Mouse (Mus musculus): Measurements from ENCODE around the gene Fam126a. TPM values are rescaled to one million over a fixed set of nuclear protein-coding genes. Genes with fewer than 3 reads are reported as not detected.
A peak's percentile ranks its signal among the peaks of the same experiment; 100 is the strongest.

Gene Fam126a
- polyA plus RNA-seq, 1 experiment from 2014 or later: 31.2 TPM

DNA sequence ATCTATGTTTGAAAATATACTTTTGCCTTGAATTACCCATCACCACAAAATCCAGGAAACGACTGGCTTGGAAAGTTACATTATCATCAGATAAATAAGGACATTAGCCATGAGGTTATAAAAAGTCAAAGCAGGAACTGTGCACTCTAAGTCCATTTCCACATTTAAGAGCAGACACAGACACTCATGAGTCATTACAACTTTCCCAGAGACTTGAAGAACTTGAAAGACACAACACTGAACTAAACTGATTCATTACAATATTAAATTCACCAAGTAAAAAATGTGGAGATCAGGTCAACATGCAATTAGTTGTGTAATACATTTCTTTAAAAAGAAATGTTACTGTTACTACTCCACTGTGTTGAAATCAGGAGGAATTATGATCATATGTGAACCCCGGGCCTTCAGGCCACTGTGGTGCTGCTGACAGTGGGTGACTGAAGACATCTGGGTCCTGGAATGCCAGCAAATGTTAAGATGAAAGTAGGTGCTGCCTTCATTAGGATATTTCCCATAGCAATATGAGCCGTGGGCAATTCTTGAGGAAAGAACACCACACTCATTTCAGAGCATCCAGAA lies 55.4 kb downstream of the Fam126a start:
- H3K9ac ChIP-seq: no peak overlapping the region
- 89% methylated on average over 3 of the region's 3 CpGs for whole genome bisulfite sequencing
- ATAC-seq (ENCODE audit: low FRiP score, low read depth): no peak
- no peaks in the 10 kb centered on the region for H3K4me1 ChIP-seq (replicated peaks)
- no peaks in the 10 kb centered on the region for H3K27me3 ChIP-seq
- H3K36me3 ChIP-seq: peaks cover 14% of the 10 kb centered on the region
- no peak overlapping the region for H3K27ac ChIP-seq (replicated peaks)
- H3K4me3 ChIP-seq: no peak overlapping the region
- no peaks in the 10 kb centered on the region for H3K9me3 ChIP-seq
- H3K4me2 ChIP-seq: no peak overlapping the region

DNA sequence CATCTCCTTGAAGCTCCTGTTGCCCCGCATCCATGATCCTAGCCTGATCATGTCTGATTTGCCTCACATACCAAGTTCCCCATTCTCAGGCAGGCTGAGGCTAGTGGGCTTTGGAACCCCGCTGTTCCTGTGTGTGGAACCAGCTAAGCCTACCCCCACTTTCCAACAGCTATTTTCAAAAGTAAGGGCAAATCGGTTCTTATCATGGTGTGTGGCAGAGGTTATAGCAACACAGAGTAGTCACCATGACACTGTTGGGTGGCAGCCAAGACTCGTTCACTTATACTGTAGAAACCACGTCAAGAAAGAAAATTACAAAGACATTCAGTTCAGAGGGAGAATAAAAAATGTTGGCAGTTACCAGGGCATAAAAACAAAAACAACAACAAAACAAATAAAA lies 62.8 kb downstream of the Fam126a start:
- H3K9ac ChIP-seq: no peak overlapping the region
- H3K9me3 ChIP-seq: no peaks in the 10 kb centered on the region
- 42% methylated on average over 5 of the region's 5 CpGs for WGBS
- peak overlapping the region; percentile 65 for H3K27ac ChIP-seq (replicated peaks)
- H3K27me3 ChIP-seq: no peaks in the 10 kb centered on the region
- ATAC-seq (ENCODE audit: low FRiP score, low read depth): no peak
- H3K36me3 ChIP-seq: no peaks in the 10 kb centered on the region
- peaks cover 7% of the 10 kb centered on the region for H3K4me1 ChIP-seq (replicated peaks)
- no peak overlapping the region for H3K4me2 ChIP-seq
- H3K4me3 ChIP-seq: no peak overlapping the region

DNA sequence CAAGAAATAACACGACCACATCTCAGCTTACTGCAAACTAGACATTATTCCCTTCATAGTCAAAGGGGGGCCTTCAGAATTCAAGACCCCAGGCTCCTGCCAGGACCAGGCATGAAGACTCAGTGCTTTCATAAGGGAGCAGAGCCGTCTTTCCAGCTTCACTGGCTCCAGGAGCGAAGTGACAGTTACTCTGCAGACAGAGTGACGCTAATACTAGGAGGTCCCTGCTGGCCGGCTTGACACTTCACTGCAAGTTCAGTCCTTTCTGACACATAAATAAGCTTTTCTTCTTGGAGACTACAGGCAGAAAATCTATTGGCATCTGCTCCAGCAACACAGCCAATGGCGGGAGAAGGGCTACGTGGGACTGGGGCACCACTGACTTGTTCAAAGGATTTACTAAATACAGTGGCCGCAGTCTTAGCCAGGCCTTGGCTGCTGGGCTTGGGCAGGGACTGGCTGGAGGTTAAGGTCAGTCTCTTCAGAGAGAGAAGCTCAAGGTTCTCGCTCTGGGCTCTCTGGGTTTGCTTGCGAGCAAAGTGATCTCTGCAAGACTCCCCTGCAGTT lies 65.8 kb downstream of the Fam126a start:
- ATAC-seq (ENCODE audit: low FRiP score, low read depth): no peak
- H3K9ac ChIP-seq: no peak overlapping the region
- no peaks in the 10 kb centered on the region for H3K9me3 ChIP-seq
- no peaks in the 10 kb centered on the region for H3K27me3 ChIP-seq
- H3K4me1 ChIP-seq (replicated peaks): peaks cover 7% of the 10 kb centered on the region
- H3K36me3 ChIP-seq: no peaks in the 10 kb centered on the region
- WGBS: 71% methylated on average over 10 of the region's 10 CpGs
- H3K27ac ChIP-seq (replicated peaks): no peak overlapping the region
- H3K4me3 ChIP-seq: no peak overlapping the region
- H3K4me2 ChIP-seq: no peak overlapping the region

- H3K27me3 ChIP-seq: no peaks in the 10 kb centered on the region
- H3K9me3 ChIP-seq: no peaks in the 10 kb centered on the region
- H3K4me2 ChIP-seq: no peak overlapping the region
- 91% methylated on average over 5 of the region's 5 CpGs for WGBS
- no peaks in the 10 kb centered on the region for H3K4me1 ChIP-seq (replicated peaks)
- H3K27ac ChIP-seq (replicated peaks): no peak overlapping the region
- H3K36me3 ChIP-seq: no peaks in the 10 kb centered on the region
- H3K4me3 ChIP-seq: no peak overlapping the region
- no peak overlapping the region for H3K9ac ChIP-seq
- no peak for ATAC-seq (ENCODE audit: low FRiP score, low read depth)
Measured at GRCm38 (mm10) chr5:23953047-23953446, 77.4 kb downstream of the Fam126a start.

DNA sequence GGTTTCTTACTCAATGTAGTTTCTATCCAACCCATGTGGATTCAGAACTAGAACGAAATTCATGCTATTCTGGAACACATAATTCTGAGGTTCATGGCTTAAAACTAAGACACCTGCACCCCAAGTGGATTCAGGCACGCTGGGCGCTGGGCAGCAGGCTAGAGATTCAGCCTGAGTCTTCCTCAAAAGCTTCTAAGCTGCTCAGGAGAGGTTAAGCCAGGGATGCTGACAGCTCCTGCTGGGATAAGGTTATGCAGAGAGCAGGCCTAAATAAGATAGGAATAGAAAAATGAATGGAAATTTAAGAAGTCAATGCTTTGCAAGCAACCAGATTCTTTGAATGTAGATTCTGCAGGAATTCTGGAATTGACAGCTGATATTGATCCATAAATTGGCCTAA lies 82.4 kb downstream of the Fam126a start:
- H3K27me3 ChIP-seq: no peaks in the 10 kb centered on the region
- no peaks in the 10 kb centered on the region for H3K36me3 ChIP-seq
- H3K4me3 ChIP-seq: no peak overlapping the region
- H3K4me1 ChIP-seq (replicated peaks): no peaks in the 10 kb centered on the region
- no peak overlapping the region for H3K4me2 ChIP-seq
- H3K9me3 ChIP-seq: no peaks in the 10 kb centered on the region
- H3K27ac ChIP-seq (replicated peaks): no peak overlapping the region
- no peak overlapping the region for H3K9ac ChIP-seq
- WGBS: 37% methylated on average over 3 of the region's 3 CpGs
- no peak for ATAC-seq (ENCODE audit: low FRiP score, low read depth)

GRCm38 (mm10) chr5:23945056-23945455 lies 85.4 kb downstream of the Fam126a start:
- no peaks in the 10 kb centered on the region for H3K36me3 ChIP-seq
- H3K27ac ChIP-seq (replicated peaks): no peak overlapping the region
- no peak overlapping the region for H3K4me3 ChIP-seq
- no peak overlapping the region for H3K9ac ChIP-seq
- 5% methylated on average over 1 of the region's 1 CpGs for WGBS
- H3K4me2 ChIP-seq: no peak overlapping the region
- no peaks in the 10 kb centered on the region for H3K4me1 ChIP-seq (replicated peaks)
- no peaks in the 10 kb centered on the region for H3K27me3 ChIP-seq
- no peak for ATAC-seq (ENCODE audit: low FRiP score, low read depth)
- H3K9me3 ChIP-seq: no peaks in the 10 kb centered on the region

- whole genome bisulfite sequencing: 90% methylated on average over 2 of the region's 2 CpGs
- H3K4me3 ChIP-seq: no peak overlapping the region
- H3K27me3 ChIP-seq: no peaks in the 10 kb centered on the region
- no peaks in the 10 kb centered on the region for H3K4me1 ChIP-seq (replicated peaks)
- H3K36me3 ChIP-seq: no peaks in the 10 kb centered on the region
- H3K9ac ChIP-seq: no peak overlapping the region
- no peak overlapping the region for H3K4me2 ChIP-seq
- H3K9me3 ChIP-seq: no peaks in the 10 kb centered on the region
- no peak for ATAC-seq (ENCODE audit: low FRiP score, low read depth)
- no peak overlapping the region for H3K27ac ChIP-seq (replicated peaks)
Measured at GRCm38 (mm10) chr5:23943534-23943933, 87.0 kb downstream of the Fam126a start.

- H3K9me3 ChIP-seq: no peaks in the 10 kb centered on the region
- ATAC-seq (ENCODE audit: low FRiP score, low read depth): no peak
- no peaks in the 10 kb centered on the region for H3K27me3 ChIP-seq
- no peak overlapping the region for H3K9ac ChIP-seq
- no peak overlapping the region for H3K27ac ChIP-seq (replicated peaks)
- no peak overlapping the region for H3K4me2 ChIP-seq
- peaks cover 3% of the 10 kb centered on the region; the same call in 1 of the 2 replicates for H3K4me1 ChIP-seq (replicated peaks)
- WGBS: 84% methylated on average over 12 of the region's 12 CpGs
- H3K36me3 ChIP-seq: no peaks in the 10 kb centered on the region
- no peak overlapping the region for H3K4me3 ChIP-seq
Measured at GRCm38 (mm10) chr5:23923481-23924165, 106.9 kb downstream of the Fam126a start.

DNA sequence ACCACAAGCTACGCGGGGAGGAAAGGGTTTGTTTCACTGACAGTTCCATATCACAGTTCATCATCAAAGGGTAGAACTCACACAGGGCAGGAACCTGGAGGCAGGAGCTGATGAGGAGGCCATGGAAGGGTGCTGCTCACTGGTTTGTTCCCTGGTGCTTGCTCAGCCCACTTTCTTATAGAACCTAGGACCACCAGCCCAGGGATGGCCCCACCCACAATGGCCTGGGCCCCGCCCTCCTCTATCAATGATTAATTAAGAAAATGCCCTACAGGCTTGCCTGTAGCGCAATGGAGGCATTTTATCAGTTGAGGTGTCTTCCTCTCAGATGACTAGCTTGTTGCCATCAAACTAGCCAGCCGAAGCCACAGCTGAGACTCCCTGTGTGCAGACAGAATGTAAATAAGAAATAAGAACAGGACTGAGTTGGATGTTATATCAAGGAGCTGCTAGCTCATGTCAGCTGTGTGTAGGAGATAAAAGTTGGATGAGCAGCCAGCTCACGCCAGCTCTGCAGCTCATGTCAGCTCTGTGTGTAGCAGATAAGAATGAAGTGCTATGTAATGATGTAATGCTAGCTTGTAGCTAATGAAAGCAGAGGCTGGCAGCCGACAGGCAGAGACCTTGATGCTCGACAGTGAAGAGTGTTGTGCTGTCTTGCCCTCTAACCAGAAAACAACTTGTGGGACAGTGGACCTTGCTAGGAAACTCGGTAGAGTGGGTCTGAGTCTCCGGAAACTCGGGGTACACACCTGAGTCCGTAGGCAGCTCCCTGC lies 107.8 kb downstream of the Fam126a start:
- Histone ChIP-seq H3K9me3 (no peaks in the 10 kb centered on the region), H3K27ac (replicated peaks) (no peak overlapping the region), H3K4me1 (replicated peaks) (peaks cover 3% of the 10 kb centered on the region; the same call in 1 of the 2 replicates), H3K36me3 (no peaks in the 10 kb centered on the region), H3K4me3 (no peak overlapping the region), H3K9ac (no peak overlapping the region), H3K4me2 (no peak overlapping the region), H3K27me3 (no peaks in the 10 kb centered on the region)
- WGBS: 84% methylated on average over 12 of the region's 12 CpGs
- ATAC-seq (ENCODE audit: low FRiP score, low read depth): 0 out of 2 replicates have a peak, but pooled peaks have one; percentile 34

DNA sequence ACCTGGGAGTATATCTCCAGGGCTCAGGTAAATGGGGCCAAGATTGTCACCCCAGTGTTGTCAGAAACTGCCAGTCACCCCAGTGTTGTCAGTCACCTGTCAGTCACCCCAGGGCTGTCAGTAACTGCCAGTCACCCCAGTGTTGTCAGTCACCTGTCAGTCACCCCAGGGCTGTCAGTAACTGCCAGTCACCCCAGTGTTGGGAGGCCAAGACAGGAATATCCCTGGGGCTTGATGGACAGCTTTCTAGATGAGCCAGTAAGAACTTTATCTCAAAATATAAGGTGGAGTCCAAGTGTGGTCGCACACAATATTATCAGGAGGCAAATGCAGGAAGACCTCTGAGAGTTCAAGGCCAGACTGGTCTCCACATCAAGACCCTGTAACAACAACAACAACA lies 109.2 kb downstream of the Fam126a start:
- no peaks in the 10 kb centered on the region for H3K9me3 ChIP-seq
- H3K36me3 ChIP-seq: no peaks in the 10 kb centered on the region
- H3K27me3 ChIP-seq: no peaks in the 10 kb centered on the region
- no peak for ATAC-seq (ENCODE audit: low FRiP score, low read depth)
- no peak overlapping the region for H3K27ac ChIP-seq (replicated peaks)
- 100% methylated on average over 1 of the region's 1 CpGs for WGBS
- H3K4me2 ChIP-seq: no peak overlapping the region
- H3K9ac ChIP-seq: no peak overlapping the region
- H3K4me1 ChIP-seq (replicated peaks): peaks cover 3% of the 10 kb centered on the region; the same call in 1 of the 2 replicates
- no peak overlapping the region for H3K4me3 ChIP-seq

GRCm38 (mm10) chr5:23919892-23920731 lies 110.4 kb downstream of the Fam126a start:
- no peak overlapping the region for H3K4me2 ChIP-seq
- WGBS: 63% methylated on average over 7 of the region's 7 CpGs
- no peaks in the 10 kb centered on the region for H3K36me3 ChIP-seq
- no peaks in the 10 kb centered on the region for H3K9me3 ChIP-seq
- H3K27me3 ChIP-seq: no peaks in the 10 kb centered on the region
- peaks cover 3% of the 10 kb centered on the region; the same call in 1 of the 2 replicates for H3K4me1 ChIP-seq (replicated peaks)
- no peak overlapping the region for H3K4me3 ChIP-seq
- ATAC-seq (ENCODE audit: low FRiP score, low read depth): no peak
- no peak overlapping the region for H3K27ac ChIP-seq (replicated peaks)
- no peak overlapping the region for H3K9ac ChIP-seq

Measured in hindbrain, embryonic 15.5 days (tissue).